Mouse (Mus musculus): Measurements from ENCODE around the gene Zfp1. TPM values are rescaled to one million over a fixed set of nuclear protein-coding genes. Genes with fewer than 3 reads are reported as not detected.

Zfp1 gene
- polyA plus RNA-seq, 2 experiments: 3.9 to 4.0 TPM

GRCm38 (mm10) chr8:111705699-111706098, 62.5 kb downstream of the Zfp1 start:
- 53% methylated on average over 5 of the region's 5 CpGs for WGBS (ENCODE audit: insufficient replicate concordance)
- H3K4me3 ChIP-seq (ENCODE audit: insufficient read depth in 1 of 2, low read depth in 2 of 2, low read length in 2 of 2): no peak overlapping the region
- DNase-seq (ENCODE audit: low read depth in 3 of 3, low spot score in 3 of 3): no peak

GRCm38 (mm10) chr8:111708265-111708664, 65.1 kb downstream of the Zfp1 start:
- ATAC-seq (ENCODE audit: insufficient read depth) (0 out of 2 replicates have a peak, but pooled peaks have one; percentile 19), DNase-seq (ENCODE audit: low read depth in 3 of 3, low spot score in 3 of 3) (peak in 1 of 3 experiments; percentile 17)
- no peak for TF ChIP-seq EP300 (IDR thresholded peaks at IDR 0.05; ENCODE audit: low read depth)
- no peak for TF ChIP-seq CTCF (IDR thresholded peaks at IDR 0.05; ENCODE audit: low read depth)
- Histone ChIP-seq H3K27ac (no peak overlapping the region), H3K27me3 (ENCODE audit: control insufficient read depth, insufficient read depth, low read length) (no peaks in the 10 kb centered on the region), H3K36me3 (replicated peaks; ENCODE audit: control insufficient read depth, insufficient read depth, low read depth) (no peaks in the 10 kb centered on the region), H3K4me1 (replicated peaks; ENCODE audit: control insufficient read depth in 2 of 2, insufficient read depth in 2 of 2, low read length in 1 of 2) (peaks cover 0 to 9% of the 10 kb centered on the region in 2 experiments; a peak in 3 of 4 replicates), H3K9ac (replicated peaks) (no peak overlapping the region), H3K4me2 (ENCODE audit: low read depth) (no peak overlapping the region), H3K9me3 (ENCODE audit: control insufficient read depth, low read length) (no peaks in the 10 kb centered on the region), H3K4me3 (ENCODE audit: insufficient read depth in 1 of 2, low read depth in 2 of 2, low read length in 2 of 2) (no peak overlapping the region)
- 52% methylated on average over 6 of the region's 6 CpGs for WGBS (ENCODE audit: insufficient replicate concordance)

More at GRCm38 (mm10) chr8:111705699-111706098, 62.5 kb downstream of the Zfp1 start:
- ATAC-seq (ENCODE audit: insufficient read depth): no peak
- no peaks in the 10 kb centered on the region for H3K9me3 ChIP-seq (ENCODE audit: control insufficient read depth, low read length)
- TF ChIP-seq EP300 (IDR thresholded peaks at IDR 0.05; ENCODE audit: low read depth) (no peak), CTCF (IDR thresholded peaks at IDR 0.05; ENCODE audit: low read depth) (no peak)
- no peaks in the 10 kb centered on the region for H3K27me3 ChIP-seq (ENCODE audit: control insufficient read depth, insufficient read depth, low read length)
- H3K4me1 ChIP-seq (replicated peaks; ENCODE audit: control insufficient read depth in 2 of 2, insufficient read depth in 2 of 2, low read length in 1 of 2): peaks cover 0 to 9% of the 10 kb centered on the region in 2 experiments; a peak in 3 of 4 replicates
- no peak overlapping the region for H3K4me2 ChIP-seq (ENCODE audit: low read depth)
- no peak overlapping the region for H3K27ac ChIP-seq
- no peak overlapping the region for H3K9ac ChIP-seq (replicated peaks)
- H3K36me3 ChIP-seq (replicated peaks; ENCODE audit: control insufficient read depth, insufficient read depth, low read depth): no peaks in the 10 kb centered on the region

DNA sequence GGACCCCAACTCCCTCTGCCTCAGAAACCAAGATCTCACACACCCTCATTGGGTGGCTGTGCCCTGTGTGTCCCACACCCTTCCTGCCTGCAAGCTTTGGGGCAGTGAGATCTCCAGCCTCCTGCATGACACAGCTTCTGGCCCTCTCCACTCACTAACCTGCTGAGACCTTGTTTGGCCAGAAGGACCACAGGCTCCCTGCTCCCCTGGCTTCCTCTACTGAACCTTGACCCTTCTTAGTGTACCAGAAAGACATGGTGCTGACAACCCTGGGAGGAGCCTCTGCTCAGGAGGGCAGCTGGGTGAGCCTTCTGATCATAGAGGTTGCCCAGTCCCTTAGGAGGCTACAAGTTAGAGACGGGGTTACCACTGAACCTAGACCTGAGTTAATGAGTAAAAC, 66.0 kb downstream of the Zfp1 start:
- no peak for DNase-seq (ENCODE audit: low read depth in 3 of 3, low spot score in 3 of 3)
- no peak overlapping the region for H3K9ac ChIP-seq (replicated peaks)

GRCm38 (mm10) chr8:111710777-111711485, 67.7 kb downstream of the Zfp1 start:
- no peak overlapping the region for H3K27ac ChIP-seq
- peaks cover 0 to 3% of the 10 kb centered on the region in 2 experiments; a peak in 1 of 4 replicates for H3K4me1 ChIP-seq (replicated peaks; ENCODE audit: control insufficient read depth in 2 of 2, insufficient read depth in 2 of 2, low read length in 1 of 2)
- H3K9me3 ChIP-seq (ENCODE audit: control insufficient read depth, low read length): no peaks in the 10 kb centered on the region
- H3K36me3 ChIP-seq (replicated peaks; ENCODE audit: control insufficient read depth, insufficient read depth, low read depth): no peaks in the 10 kb centered on the region
- no peaks in the 10 kb centered on the region for H3K27me3 ChIP-seq (ENCODE audit: control insufficient read depth, insufficient read depth, low read length)
- no peak for TF ChIP-seq EP300 (IDR thresholded peaks at IDR 0.05; ENCODE audit: low read depth)
- no peak for TF ChIP-seq CTCF (IDR thresholded peaks at IDR 0.05; ENCODE audit: low read depth)
- DNase-seq (ENCODE audit: low read depth in 3 of 3, low spot score in 3 of 3) (no peak), ATAC-seq (ENCODE audit: insufficient read depth) (no peak)
- H3K4me3 ChIP-seq (ENCODE audit: insufficient read depth in 1 of 2, low read depth in 2 of 2, low read length in 2 of 2): no peak overlapping the region
- H3K4me2 ChIP-seq (ENCODE audit: low read depth): no peak overlapping the region
- 73% methylated on average over 20 of the region's 20 CpGs for WGBS (ENCODE audit: insufficient replicate concordance)
- H3K9ac ChIP-seq (replicated peaks): no peak overlapping the region

More for the DNA sequence above, 66.0 kb downstream of the Zfp1 start:
- Histone ChIP-seq H3K36me3 (replicated peaks; ENCODE audit: control insufficient read depth, insufficient read depth, low read depth) (no peaks in the 10 kb centered on the region), H3K4me1 (replicated peaks; ENCODE audit: control insufficient read depth in 2 of 2, insufficient read depth in 2 of 2, low read length in 1 of 2) (peaks cover 0 to 9% of the 10 kb centered on the region in 2 experiments; a peak in 3 of 4 replicates), H3K27me3 (ENCODE audit: control insufficient read depth, insufficient read depth, low read length) (no peaks in the 10 kb centered on the region), H3K4me2 (ENCODE audit: low read depth) (no peak overlapping the region), H3K4me3 (ENCODE audit: insufficient read depth in 1 of 2, low read depth in 2 of 2, low read length in 2 of 2) (no peak overlapping the region), H3K9me3 (ENCODE audit: control insufficient read depth, low read length) (no peaks in the 10 kb centered on the region), H3K27ac (peak overlapping the region; percentile 4)
- TF ChIP-seq CTCF (IDR thresholded peaks at IDR 0.05; ENCODE audit: low read depth): no peak
- TF ChIP-seq EP300 (IDR thresholded peaks at IDR 0.05; ENCODE audit: low read depth): no peak
- no peak for ATAC-seq (ENCODE audit: insufficient read depth)
- 73% methylated on average over 1 of the region's 1 CpGs for WGBS (ENCODE audit: insufficient replicate concordance)

DNA sequence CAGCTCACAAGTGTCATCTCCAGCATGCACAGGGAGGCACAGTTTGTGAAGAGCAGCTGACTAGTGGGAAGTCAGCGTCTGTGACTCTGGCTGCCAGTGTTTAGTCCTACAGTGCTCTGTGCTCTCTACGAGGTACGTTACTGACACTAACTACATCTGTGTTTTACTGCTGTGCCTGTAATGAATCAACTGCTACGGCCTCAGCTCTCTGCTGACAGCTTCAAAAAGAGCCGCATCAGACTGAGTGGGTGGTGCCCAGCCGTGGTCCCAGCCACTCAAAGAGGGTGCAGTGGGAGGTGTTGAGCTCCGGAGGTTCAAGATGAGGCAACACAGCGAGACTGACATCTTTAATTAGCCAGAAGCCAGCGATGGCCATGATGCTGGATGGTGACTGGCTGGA, 68.9 kb downstream of the Zfp1 start:
- ATAC-seq (ENCODE audit: insufficient read depth) (no peak), DNase-seq (ENCODE audit: low read depth in 3 of 3, low spot score in 3 of 3) (no peak)
- TF ChIP-seq CTCF (IDR thresholded peaks at IDR 0.05; ENCODE audit: low read depth) (no peak), EP300 (IDR thresholded peaks at IDR 0.05; ENCODE audit: low read depth) (no peak)
- 60% methylated on average over 9 of the region's 9 CpGs for WGBS (ENCODE audit: insufficient replicate concordance)
- H3K9me3 ChIP-seq (ENCODE audit: control insufficient read depth, low read length): no peaks in the 10 kb centered on the region
- no peak overlapping the region for H3K9ac ChIP-seq (replicated peaks)
- H3K4me2 ChIP-seq (ENCODE audit: low read depth): no peak overlapping the region
- no peaks in the 10 kb centered on the region for H3K27me3 ChIP-seq (ENCODE audit: control insufficient read depth, insufficient read depth, low read length)
- H3K36me3 ChIP-seq (replicated peaks; ENCODE audit: control insufficient read depth, insufficient read depth, low read depth): no peaks in the 10 kb centered on the region
- no peak overlapping the region for H3K4me3 ChIP-seq (ENCODE audit: insufficient read depth in 1 of 2, low read depth in 2 of 2, low read length in 2 of 2)
- peaks cover 0 to 4% of the 10 kb centered on the region in 2 experiments; a peak in 2 of 4 replicates for H3K4me1 ChIP-seq (replicated peaks; ENCODE audit: control insufficient read depth in 2 of 2, insufficient read depth in 2 of 2, low read length in 1 of 2)
- H3K27ac ChIP-seq: no peak overlapping the region
